Mouse (Mus musculus): ENCODE data around the gene Nthl1.

Nthl1 gene

GRCm38 (mm10) chr17:24632167-24632812 lies at the start of gene Nthl1, which contains the start of gene Tsc2:
Gene Nthl1, plus strand, starts transcription at chr17:24632680.
Gene Tsc2, minus strand, starts transcription at chr17:24632630.
- peak; percentile 87 for DNase-seq (ENCODE audit: extremely low spot score, low spot score)

GRCm38 (mm10) chr17:24583599-24584460 lies 48.6 kb upstream of the Nthl1 start:
- DNase-seq (ENCODE audit: extremely low spot score, low spot score): no peak

- DNase-seq (ENCODE audit: extremely low spot score, low spot score): no peak
Observed at GRCm38 (mm10) chr17:24584520-24584919, 48.0 kb upstream of the Nthl1 start.

DNA sequence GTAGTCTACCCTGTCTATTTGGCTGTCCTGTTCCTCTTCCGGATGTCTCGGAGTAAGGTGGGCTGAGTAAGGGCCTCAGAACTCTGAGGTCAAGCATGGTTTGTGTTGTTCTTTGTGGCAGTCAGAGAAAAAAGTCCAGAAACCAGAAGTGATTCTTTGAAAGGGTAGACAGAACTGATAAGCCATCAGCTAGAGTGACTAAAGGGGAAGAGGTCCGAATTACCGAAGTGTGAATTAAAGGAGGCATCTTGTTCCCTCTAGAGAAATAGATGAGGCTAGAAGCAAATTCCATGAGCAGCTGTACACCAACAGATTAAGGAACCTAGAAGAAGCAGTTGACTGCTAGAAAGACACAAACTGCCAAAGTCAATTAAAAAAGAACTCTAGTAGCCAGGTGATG lies 45.9 kb upstream of the Nthl1 start:
- DNase-seq (ENCODE audit: extremely low spot score, low spot score): no peak

DNA sequence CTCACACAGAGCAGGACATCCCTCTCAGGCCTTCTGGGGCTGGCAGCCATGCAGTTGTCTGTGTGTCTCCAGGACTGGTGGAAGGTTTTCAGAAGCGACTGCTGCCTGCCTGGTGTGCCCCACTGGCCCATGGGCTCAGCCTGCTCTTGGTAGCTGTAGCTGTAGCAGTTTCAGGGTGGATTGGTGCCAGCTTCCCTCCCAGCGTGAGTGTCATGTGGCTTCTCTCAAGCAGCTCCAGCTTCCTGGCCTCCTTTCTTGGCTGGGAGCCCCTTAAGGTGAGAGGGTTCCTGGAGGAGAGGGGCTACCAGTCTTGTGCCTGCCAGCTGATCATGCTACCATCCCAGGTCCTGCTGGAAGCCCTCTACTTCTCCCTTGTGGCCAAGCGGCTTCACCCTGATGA lies 41.5 kb upstream of the Nthl1 start:
- DNase-seq (ENCODE audit: extremely low spot score, low spot score): no peak

GRCm38 (mm10) chr17:24591695-24592094 lies 40.8 kb upstream of the Nthl1 start:
- no peak for DNase-seq (ENCODE audit: extremely low spot score, low spot score)

- DNase-seq (ENCODE audit: extremely low spot score, low spot score): no peak
Observed at GRCm38 (mm10) chr17:24593248-24593647, 39.2 kb upstream of the Nthl1 start.

DNA sequence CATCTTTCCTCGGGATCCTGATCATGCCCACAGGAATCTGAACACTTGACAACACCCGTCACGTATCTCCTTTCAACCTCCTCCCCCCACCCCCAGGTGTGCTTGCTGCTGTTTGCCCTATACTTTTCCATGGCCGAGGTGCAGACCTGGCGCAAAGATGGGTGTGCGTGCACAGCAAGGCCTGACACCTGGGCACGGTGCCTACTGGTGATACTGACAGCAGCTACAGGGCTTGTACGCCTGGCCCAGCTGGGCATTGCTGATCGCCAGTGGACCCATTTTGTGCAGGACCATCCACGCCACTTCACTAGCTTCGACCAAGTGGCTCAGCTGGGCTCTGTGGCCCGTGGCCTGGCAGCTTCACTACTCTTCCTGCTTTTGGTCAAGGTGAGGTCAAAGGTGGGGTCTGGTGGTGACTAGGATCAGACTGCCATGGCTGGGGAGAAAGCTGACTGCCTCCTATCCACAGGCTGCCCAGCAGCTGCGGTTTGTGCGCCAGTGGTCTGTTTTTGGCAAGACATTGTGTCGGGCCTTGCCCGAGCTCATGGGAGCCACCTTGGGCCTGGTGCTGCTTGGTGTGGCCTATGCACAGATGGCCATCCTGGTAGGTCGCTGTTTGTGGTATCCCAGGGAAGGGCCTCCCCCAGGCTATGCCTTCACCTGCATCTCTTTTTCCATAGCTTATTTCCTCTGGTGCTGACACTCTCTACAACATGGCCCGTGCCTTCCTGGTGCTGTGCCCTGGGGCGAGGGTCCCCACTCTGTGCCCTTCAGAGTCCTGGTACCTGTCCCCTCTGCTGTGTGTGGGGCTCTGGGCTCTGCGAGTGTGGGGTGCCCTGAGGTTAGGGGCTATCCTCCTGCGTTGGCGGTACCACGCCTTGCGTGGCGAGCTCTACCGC lies 38.2 kb upstream of the Nthl1 start:
- no peak for DNase-seq (ENCODE audit: extremely low spot score, low spot score)

DNA sequence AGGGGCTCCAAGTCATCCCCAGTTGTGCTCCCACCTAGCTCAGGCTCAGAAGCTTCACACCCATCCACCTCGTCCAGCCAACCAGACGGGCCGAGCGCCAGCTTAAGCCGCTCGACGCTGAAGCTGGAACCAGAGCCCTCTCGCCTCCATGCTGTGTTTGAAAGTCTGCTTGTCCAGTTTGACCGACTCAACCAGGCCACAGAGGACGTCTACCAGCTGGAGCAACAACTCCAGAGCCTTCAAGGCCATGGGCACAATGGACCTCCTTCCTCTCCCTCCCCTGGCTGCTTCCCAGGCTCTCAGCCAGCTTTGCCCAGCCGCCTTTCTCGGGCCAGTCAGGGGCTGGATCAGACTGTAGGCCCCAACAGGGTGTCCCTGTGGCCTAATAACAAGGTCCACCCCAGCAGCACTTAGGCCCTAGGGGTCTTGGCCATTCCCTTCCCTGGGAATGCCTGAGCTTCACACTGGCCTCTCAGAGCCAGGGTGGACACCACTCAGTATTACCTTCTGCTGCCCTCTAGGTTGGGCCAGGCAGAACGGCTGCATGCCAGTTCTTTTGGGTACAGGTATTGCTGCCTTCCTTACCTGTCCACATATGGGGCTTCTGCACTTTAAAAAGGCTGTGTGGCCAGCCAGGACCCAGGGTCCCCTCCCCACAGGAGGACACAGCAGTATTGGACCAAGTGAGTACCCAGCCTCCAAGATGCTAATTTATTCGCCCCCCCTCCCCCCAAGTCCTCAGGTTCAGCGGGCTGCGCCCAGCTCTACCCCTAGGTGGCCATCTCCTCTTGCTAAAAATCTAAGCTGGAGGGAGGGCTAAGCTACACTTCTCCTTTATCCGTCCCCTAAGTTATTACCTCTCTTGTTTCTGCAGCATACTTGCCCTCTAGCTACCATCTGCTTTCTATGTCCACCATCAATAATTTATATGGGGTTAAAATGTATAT lies 37.1 kb upstream of the Nthl1 start:
- no peak for DNase-seq (ENCODE audit: extremely low spot score, low spot score)

GRCm38 (mm10) chr17:24596073-24596466 lies 36.4 kb upstream of the Nthl1 start:
- no peak for DNase-seq (ENCODE audit: extremely low spot score, low spot score)

- DNase-seq (ENCODE audit: extremely low spot score, low spot score): no peak
Observed at GRCm38 (mm10) chr17:24596471-24597183, 35.9 kb upstream of the Nthl1 start.

- no peak for DNase-seq (ENCODE audit: extremely low spot score, low spot score)
Observed at GRCm38 (mm10) chr17:24597989-24598388, 34.5 kb upstream of the Nthl1 start.

DNA sequence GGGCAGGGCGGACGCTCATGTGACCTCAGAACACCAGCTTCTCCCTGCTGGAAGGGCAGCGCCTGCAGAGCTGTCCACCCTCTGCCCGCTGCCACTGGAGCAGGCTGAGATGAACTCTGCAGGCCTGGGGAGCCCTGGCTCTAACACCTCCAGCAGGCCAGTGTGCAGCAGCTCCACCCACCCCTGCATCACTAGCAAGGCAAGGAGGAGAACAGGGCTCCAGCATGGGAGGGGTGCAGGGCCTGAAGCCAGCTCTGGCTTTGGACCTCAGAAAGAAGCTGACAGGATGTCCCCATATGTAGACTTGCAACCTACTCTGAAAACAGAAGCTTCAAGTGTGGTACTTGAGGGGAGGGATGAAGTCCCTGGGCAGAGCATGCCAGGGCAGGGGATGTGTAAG lies 32.0 kb upstream of the Nthl1 start:
- no peak for DNase-seq (ENCODE audit: extremely low spot score, low spot score)

GRCm38 (mm10) chr17:24603961-24604360 lies 28.5 kb upstream of the Nthl1 start:
- no peak for DNase-seq (ENCODE audit: extremely low spot score, low spot score)

- DNase-seq (ENCODE audit: extremely low spot score, low spot score): no peak
Observed at GRCm38 (mm10) chr17:24604557-24604956, 27.9 kb upstream of the Nthl1 start.

DNA sequence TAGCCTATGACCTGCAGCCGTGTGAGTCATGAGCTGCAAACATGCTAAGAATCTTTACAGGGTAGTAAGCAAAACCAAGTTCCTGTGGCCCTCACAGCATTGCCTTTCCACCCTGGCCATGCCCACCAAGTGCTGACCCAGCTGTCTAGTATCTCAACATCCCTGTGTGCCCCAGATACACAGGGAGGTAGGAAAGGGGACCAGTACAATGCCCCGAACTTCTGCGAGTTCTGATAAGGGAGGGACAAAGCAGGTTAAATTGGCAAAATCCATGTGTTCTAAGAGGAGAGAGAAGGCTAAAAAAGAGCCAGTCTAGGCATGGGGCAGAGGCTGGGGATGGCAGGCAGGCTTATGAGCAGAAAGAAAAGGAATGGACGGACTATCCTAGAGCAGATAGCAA lies 24.1 kb upstream of the Nthl1 start:
- DNase-seq (ENCODE audit: extremely low spot score, low spot score): no peak

GRCm38 (mm10) chr17:24608874-24609273 lies 23.6 kb upstream of the Nthl1 start:
- DNase-seq (ENCODE audit: extremely low spot score, low spot score): no peak

GRCm38 (mm10) chr17:24610711-24611110 lies 21.8 kb upstream of the Nthl1 start:
- DNase-seq (ENCODE audit: extremely low spot score, low spot score): no peak

DNA sequence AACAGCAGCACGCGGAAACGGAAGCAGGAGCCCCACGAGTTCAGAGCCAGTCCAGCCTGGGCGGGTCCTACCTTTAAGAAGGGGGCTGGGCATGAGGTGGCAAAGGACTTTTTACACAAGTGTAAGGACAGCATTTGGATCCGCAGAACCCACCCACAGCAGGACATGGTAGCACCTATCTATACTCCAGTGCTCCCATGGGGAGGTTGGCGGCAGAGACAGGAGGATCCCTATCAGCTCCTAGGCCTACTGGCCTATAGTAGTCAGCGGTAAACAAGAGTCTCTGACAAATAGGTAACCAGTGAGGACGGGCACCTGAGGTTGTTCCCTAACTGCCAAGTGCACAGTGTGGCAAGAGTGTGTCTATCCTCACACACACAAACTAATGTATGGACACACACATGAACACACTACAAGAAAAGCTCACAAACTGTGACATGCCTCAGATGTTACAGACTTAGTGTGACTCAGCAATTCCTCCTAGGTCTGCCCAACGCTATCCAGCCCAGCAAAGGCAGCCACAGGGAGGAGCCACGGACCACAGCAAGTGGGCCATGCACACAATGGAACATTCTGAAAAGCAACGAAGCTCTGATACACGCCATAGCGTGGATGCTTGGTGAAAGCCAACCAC lies 14.8 kb upstream of the Nthl1 start:
- DNase-seq (ENCODE audit: extremely low spot score, low spot score): no peak

Data from neural tube, embryonic 10.5 days (tissue).